Mouse (Mus musculus) right cerebral cortex, postnatal 25 days (tissue): ENCODE results near the gene Dap.

Experiments
- DNase-seq: peaks from one replicate; pipeline ENCODE4 v3.0.0; 2022

Dap gene

DNA sequence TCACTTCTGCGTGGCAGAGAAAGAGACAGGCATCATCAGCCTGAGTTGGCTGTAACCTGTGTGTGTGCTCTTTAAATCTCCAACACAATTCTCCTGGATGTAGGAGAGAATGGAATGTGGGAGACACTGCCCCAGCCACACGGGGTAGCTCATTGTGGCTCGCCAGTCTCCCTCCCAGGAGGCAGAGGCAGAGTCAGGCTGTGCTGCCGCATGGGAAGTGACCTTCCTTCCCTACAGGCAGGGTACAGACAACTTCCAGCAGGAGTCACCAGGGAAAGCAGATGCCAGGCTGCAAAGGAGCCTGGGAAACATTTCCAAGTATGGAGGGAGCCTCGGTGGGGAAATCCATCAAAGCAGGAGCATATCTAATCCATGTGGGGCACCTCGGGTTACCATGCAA, 81.1 kb downstream of the Dap start:
- DNase-seq, result no peak

GRCm38 (mm10) chr15:31306726-31307125, 82.6 kb downstream of the Dap start:
- DNase-seq, result no peak

GRCm38 (mm10) chr15:31309526-31309925, 85.4 kb downstream of the Dap start:
- no peak for DNase-seq

GRCm38 (mm10) chr15:31312001-31312400, 87.9 kb downstream of the Dap start:
- no peak for DNase-seq

DNA sequence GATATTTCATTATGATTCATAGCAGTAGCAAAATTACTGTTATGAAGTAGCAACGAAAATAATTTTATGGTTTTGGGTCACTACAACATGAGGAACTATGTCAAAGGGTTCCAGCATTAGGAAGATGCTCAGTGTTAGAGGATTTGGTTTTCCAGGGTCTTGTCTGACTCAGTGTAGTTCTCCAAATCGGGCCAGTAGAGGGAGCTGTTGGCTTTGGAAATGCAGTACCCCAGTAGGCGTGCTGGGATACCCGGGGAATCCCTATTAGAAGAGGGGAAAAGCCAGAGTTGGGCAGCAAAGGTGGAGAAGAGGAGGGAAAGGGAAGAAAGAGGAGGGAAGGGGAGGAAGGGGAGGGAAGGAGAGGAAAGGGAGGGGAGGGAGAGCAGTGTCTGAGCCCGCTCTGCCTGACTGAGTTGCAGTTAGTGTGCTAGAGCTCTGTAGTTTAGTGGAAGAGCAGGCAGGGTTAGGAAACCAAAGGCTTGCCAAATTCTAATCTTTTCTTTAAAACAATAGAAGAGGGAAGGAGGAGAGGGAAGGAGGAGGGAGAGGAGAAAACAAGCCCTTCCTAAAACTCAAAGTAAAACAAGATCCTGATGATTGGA, 91.6 kb downstream of the Dap start:
- DNase-seq, result peak; percentile 74

DNA sequence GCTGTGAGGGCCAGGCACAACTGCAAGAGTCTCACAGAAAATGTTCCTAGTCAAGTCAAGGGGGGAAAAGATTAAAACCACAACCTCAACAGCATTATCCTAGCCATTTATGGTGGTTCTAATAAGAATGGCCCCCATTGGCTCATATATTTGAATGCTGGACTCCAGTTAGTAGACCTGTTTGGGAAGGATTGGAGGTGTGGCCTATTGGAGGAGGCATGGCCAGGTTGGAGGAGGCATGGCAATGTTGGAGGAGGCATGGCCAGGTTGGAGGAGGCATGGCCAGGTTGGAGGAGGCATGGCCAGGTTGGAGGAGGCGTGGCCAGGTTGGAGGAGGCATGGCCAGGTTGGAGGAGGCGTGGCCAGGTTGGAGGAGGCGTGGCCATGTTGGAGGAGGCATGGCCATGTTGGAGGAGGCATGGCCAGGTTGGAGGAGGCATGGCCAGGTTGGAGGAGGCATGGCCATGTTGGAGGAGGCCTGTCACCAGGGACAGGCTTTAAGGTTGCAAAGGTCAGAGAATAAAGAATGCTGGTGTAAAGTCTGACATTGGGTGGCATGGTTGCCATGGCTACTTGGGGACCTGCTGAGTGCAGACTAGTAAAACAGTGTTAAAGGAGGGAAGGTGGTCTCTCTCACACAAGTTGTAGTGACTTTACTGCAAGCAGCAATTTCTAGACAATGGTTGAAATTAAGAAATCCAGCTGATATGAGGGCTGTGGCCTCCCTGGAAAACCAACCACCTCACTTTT, 93.1 kb downstream of the Dap start:
- DNase-seq, result no peak

- DNase-seq, result no peak
Observed at GRCm38 (mm10) chr15:31318158-31318955, 94.2 kb downstream of the Dap start.

GRCm38 (mm10) chr15:31319046-31319445, 94.9 kb downstream of the Dap start:
- no peak for DNase-seq

DNA sequence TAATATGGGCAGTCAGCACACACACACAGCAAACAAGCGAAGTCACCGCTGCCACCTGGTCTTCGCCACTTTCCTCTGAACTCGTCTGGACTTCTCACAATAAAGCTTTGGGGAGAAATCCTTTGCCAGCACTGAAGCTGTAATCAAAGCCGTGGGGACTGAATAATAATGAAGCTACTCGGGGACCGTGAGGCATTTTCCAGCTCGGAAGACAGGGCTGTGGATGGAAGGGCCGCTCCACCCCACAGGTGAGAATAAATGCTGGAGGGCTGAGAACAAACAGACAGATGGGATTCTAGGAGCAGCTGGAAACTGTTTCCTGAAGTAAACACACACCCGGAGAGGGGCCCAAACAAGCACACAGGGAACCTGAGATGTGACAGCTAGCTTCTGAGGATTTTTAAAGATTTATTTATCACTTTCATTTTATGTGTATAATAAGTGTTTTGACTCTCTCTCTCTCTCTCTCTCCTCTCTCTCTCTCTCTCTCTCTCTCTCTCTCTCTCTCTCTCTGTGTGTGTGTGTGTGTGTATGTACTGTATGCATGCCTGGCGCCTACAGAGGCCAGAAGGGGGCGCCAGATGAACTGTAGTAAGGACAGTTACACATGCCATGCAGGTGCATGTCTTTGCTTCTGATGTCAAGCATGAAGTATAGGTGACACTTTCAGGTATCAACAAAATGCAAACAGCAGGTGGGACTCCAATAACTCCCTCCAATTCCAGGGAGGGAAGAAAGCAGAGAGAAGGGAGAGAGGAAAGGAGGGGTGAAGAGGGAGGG, 96.7 kb downstream of the Dap start:
- DNase-seq, result no peak

GRCm38 (mm10) chr15:31323684-31324083, 99.6 kb downstream of the Dap start:
- no peak for DNase-seq
